Mouse (Mus musculus) hindbrain, embryonic 12.5 days (tissue): ENCODE results near the gene Abhd11. TPM values are rescaled to one million over a fixed set of nuclear protein-coding genes. Genes with fewer than 3 reads are reported as not detected.

Experiments
- ATAC-seq: fragments of 200-750 bp; cut with Nextera tagmentation; 2 replicates; pipeline ENCODE4 v1.8.0; 2017; ENCODE audit warnings: moderate TSS enrichment; ENCODE audit not compliant: low FRiP score
- H3K27ac ChIP-seq: fragments of 300-500 bp; sonication (generic); 2 replicates; pipeline ENCODE4 v1.5.1; 2016; ENCODE audit warnings: mild to moderate bottlenecking
- H3K27me3 ChIP-seq: fragments of 300-500 bp; sonication (generic); 2 replicates; pipeline ENCODE4 v1.6.1; 2016; ENCODE audit warnings: mild to moderate bottlenecking
- H3K36me3 ChIP-seq: fragments of 300-500 bp; sonication (generic); 2 replicates; pipeline ENCODE4 v1.6.1; 2016; ENCODE audit warnings: mild to moderate bottlenecking
- H3K4me1 ChIP-seq: fragments of 300-500 bp; sonication (generic); 2 replicates; pipeline ENCODE4 v1.6.1; 2016
- H3K4me2 ChIP-seq: fragments of 300-500 bp; sonication (generic); replicated peaks from 2 replicates; pipeline ENCODE4 v1.6.1; 2016; ENCODE audit warnings: mild to moderate bottlenecking
- H3K4me3 ChIP-seq: fragments of 300-500 bp; sonication (generic); 2 replicates; pipeline ENCODE4 v1.5.1; 2016; ENCODE audit warnings: mild to moderate bottlenecking
- H3K9ac ChIP-seq: fragments of 300-500 bp; sonication (generic); 2 replicates; pipeline ENCODE4 v1.6.1; 2016; ENCODE audit warnings: mild to moderate bottlenecking, moderate library complexity
- H3K9me3 ChIP-seq: fragments of 300-500 bp; sonication (generic); replicated peaks from 2 replicates; pipeline ENCODE4 v1.6.1; 2016; ENCODE audit warnings: mild to moderate bottlenecking
- WGBS: fragments of 180-500 bp; shearing (Covaris S2); methylation state at CpG from one replicate; pipeline ENCODE4 v1.1.7; 2016; 5-methylcytosine and 5-hydroxymethylcytosine counted together
- polyA plus RNA-seq: library from polyadenylated mRNA; unstranded; fragments of >200 nt; fragmentation: Nextera tagmentation; extraction: Ambion mirVana; gene quantifications from 2 replicates; pipeline ENCODE4 v1.2.1, GENCODE M21; 2016

The Abhd11 gene
- polyA plus RNA-seq, 1 experiment from 2014 or later, result 51.0 TPM

GRCm38 (mm10) chr5:134992566-134992965 lies 16.4 kb upstream of the Abhd11 start:
- no peak overlapping the region for H3K4me2 ChIP-seq
- H3K4me3 ChIP-seq, result no peak overlapping the region
- 0 out of 2 replicates have a peak, but pooled peaks cover under 1% of the 10 kb centered on the region for H3K4me1 ChIP-seq
- H3K9me3 ChIP-seq, result no peaks in the 10 kb centered on the region
- no peaks in the 10 kb centered on the region for H3K36me3 ChIP-seq
- peaks cover 27% of the 10 kb centered on the region for H3K27me3 ChIP-seq
- no peak overlapping the region for H3K9ac ChIP-seq
- WGBS, result 87% methylated on average over 5 of the region's 5 CpGs
- no peak for ATAC-seq
- H3K27ac ChIP-seq, result no peak overlapping the region

GRCm38 (mm10) chr5:134998359-134998758 lies 10.6 kb upstream of the Abhd11 start:
- 83% methylated on average over 6 of the region's 6 CpGs for WGBS
- Histone ChIP-seq H3K27me3 (no peaks in the 10 kb centered on the region), H3K4me3 (no peak overlapping the region), H3K4me2 (no peak overlapping the region), H3K9ac (no peak overlapping the region), H3K27ac (no peak overlapping the region), H3K36me3 (no peaks in the 10 kb centered on the region), H3K4me1 (peaks cover 10% of the 10 kb centered on the region), H3K9me3 (no peaks in the 10 kb centered on the region)
- no peak for ATAC-seq

- H3K4me2 ChIP-seq, result no peak overlapping the region
- H3K4me3 ChIP-seq, result no peak overlapping the region
- H3K27me3 ChIP-seq, result no peaks in the 10 kb centered on the region
- no peak overlapping the region for H3K27ac ChIP-seq
- WGBS, result 96% methylated on average over 4 of the region's 4 CpGs
- ATAC-seq, result no peak
- H3K9ac ChIP-seq, result no peak overlapping the region
- H3K9me3 ChIP-seq, result no peaks in the 10 kb centered on the region
- peaks cover 10% of the 10 kb centered on the region for H3K4me1 ChIP-seq
- no peaks in the 10 kb centered on the region for H3K36me3 ChIP-seq
Measured at GRCm38 (mm10) chr5:134999797-135000196, 9.2 kb upstream of the Abhd11 start.

GRCm38 (mm10) chr5:135000751-135001150 lies 8.2 kb upstream of the Abhd11 start:
- ATAC-seq, result no peak
- H3K9ac ChIP-seq, result no peak overlapping the region
- H3K4me2 ChIP-seq, result no peak overlapping the region

GRCm38 (mm10) chr5:135001309-135001708 lies 7.6 kb upstream of the Abhd11 start:
- Histone ChIP-seq H3K4me2 (peak overlapping the region; percentile 39), H3K36me3 (no peaks in the 10 kb centered on the region), H3K9ac (no peak overlapping the region), H3K9me3 (no peaks in the 10 kb centered on the region), H3K27me3 (no peaks in the 10 kb centered on the region), H3K4me1 (peaks cover 10% of the 10 kb centered on the region), H3K27ac (no peak overlapping the region), H3K4me3 (no peak overlapping the region)
- 0% methylated on average over 14 of the region's 14 CpGs for WGBS
- peak; percentile 54 for ATAC-seq

More at GRCm38 (mm10) chr5:135000751-135001150, 8.2 kb upstream of the Abhd11 start:
- peaks cover 10% of the 10 kb centered on the region for H3K4me1 ChIP-seq
- H3K27ac ChIP-seq, result peak overlapping the region; percentile 19; the same call in 1 of the 2 replicates
- 46% methylated on average over 16 of the region's 16 CpGs for WGBS
- no peaks in the 10 kb centered on the region for H3K27me3 ChIP-seq
- no peak overlapping the region for H3K4me3 ChIP-seq
- H3K36me3 ChIP-seq, result no peaks in the 10 kb centered on the region
- H3K9me3 ChIP-seq, result no peaks in the 10 kb centered on the region

- WGBS, result 58% methylated on average over 5 of the region's 5 CpGs
- no peak overlapping the region for H3K27ac ChIP-seq
- no peak overlapping the region for H3K9ac ChIP-seq
- H3K36me3 ChIP-seq, result no peaks in the 10 kb centered on the region
- H3K4me2 ChIP-seq, result no peak overlapping the region
- H3K4me3 ChIP-seq, result no peak overlapping the region
- no peak for ATAC-seq
- H3K4me1 ChIP-seq, result peaks cover 10% of the 10 kb centered on the region
- H3K27me3 ChIP-seq, result no peaks in the 10 kb centered on the region
- no peaks in the 10 kb centered on the region for H3K9me3 ChIP-seq
Measured at GRCm38 (mm10) chr5:135002151-135002550, 6.8 kb upstream of the Abhd11 start.

- Histone ChIP-seq H3K9me3 (no peaks in the 10 kb centered on the region), H3K9ac (peak overlapping the region; percentile 60), H3K4me2 (peak overlapping the region; percentile 61), H3K27ac (peak overlapping the region; percentile 92), H3K36me3 (no peaks in the 10 kb centered on the region; the same call in 1 of the 2 replicates), H3K4me1 (peaks cover 33% of the 10 kb centered on the region), H3K4me3 (peak overlapping the region; percentile 58), H3K27me3 (no peaks in the 10 kb centered on the region)
- no peak for ATAC-seq
- WGBS, result 32% methylated on average over 16 of the region's 16 CpGs
Measured at GRCm38 (mm10) chr5:135007802-135008571, 965 bp upstream of the Abhd11 start.

- peak; percentile 82 for ATAC-seq
- Histone ChIP-seq H3K9ac (peak overlapping the region; percentile 66), H3K4me3 (peak overlapping the region; percentile 58), H3K4me2 (peak overlapping the region; percentile 61), H3K9me3 (no peaks in the 10 kb centered on the region), H3K27me3 (no peaks in the 10 kb centered on the region), H3K27ac (peak overlapping the region; percentile 92), H3K36me3 (no peaks in the 10 kb centered on the region; the same call in 1 of the 2 replicates), H3K4me1 (peaks cover 35% of the 10 kb centered on the region)
- under 1% methylated on average over 36 of the region's 37 CpGs for WGBS
Measured at GRCm38 (mm10) chr5:135009590-135010319, 803 bp downstream of the Abhd11 start.

- Histone ChIP-seq H3K4me2 (peak overlapping the region; percentile 61), H3K27me3 (no peaks in the 10 kb centered on the region), H3K9ac (peak overlapping the region; percentile 66; the same call in 1 of the 2 replicates), H3K36me3 (no peaks in the 10 kb centered on the region; the same call in 1 of the 2 replicates), H3K4me1 (peaks cover 35% of the 10 kb centered on the region), H3K4me3 (peak overlapping the region; percentile 58), H3K9me3 (no peaks in the 10 kb centered on the region), H3K27ac (peak overlapping the region; percentile 92)
- WGBS, result 60% methylated on average over 7 of the region's 7 CpGs
- no peak for ATAC-seq
Measured at GRCm38 (mm10) chr5:135010320-135010709, 1.4 kb downstream of the Abhd11 start.

GRCm38 (mm10) chr5:135010841-135011743 lies 2.1 kb downstream of the Abhd11 start:
- H3K4me2 ChIP-seq, result peak overlapping the region; percentile 61
- H3K9ac ChIP-seq, result peak overlapping the region; percentile 23; the same call in 1 of the 2 replicates
- no peak for ATAC-seq
- H3K27ac ChIP-seq, result no peak overlapping the region; the same call in 1 of the 2 replicates
- H3K36me3 ChIP-seq, result no peaks in the 10 kb centered on the region; the same call in 1 of the 2 replicates
- 86% methylated on average over 25 of the region's 25 CpGs for WGBS
- peaks cover 38% of the 10 kb centered on the region for H3K4me1 ChIP-seq
- H3K27me3 ChIP-seq, result no peaks in the 10 kb centered on the region
- no peaks in the 10 kb centered on the region for H3K9me3 ChIP-seq
- 0 out of 2 replicates have a peak overlapping the region, but pooled peaks have one; percentile 58 for H3K4me3 ChIP-seq

- Histone ChIP-seq H3K4me3 (peak overlapping the region; percentile 12; the same call in 1 of the 2 replicates), H3K4me1 (peaks cover 38% of the 10 kb centered on the region), H3K36me3 (no peaks in the 10 kb centered on the region; the same call in 1 of the 2 replicates), H3K4me2 (peak overlapping the region; percentile 41), H3K27me3 (no peaks in the 10 kb centered on the region), H3K9me3 (no peaks in the 10 kb centered on the region), H3K9ac (peak overlapping the region; percentile 23; the same call in 1 of the 2 replicates), H3K27ac (peak overlapping the region; percentile 19)
- WGBS, result 19% methylated on average over 26 of the region's 26 CpGs
- ATAC-seq, result no peak
Measured at GRCm38 (mm10) chr5:135011809-135012613, 3.1 kb downstream of the Abhd11 start.
